Mouse (Mus musculus): ENCODE data around the gene Selenon. TPM values are rescaled to one million over a fixed set of nuclear protein-coding genes. Genes with fewer than 3 reads are reported as not detected.

The Selenon gene
- polyA plus RNA-seq, 1 experiment from 2014 or later = 15.4 TPM

DNA sequence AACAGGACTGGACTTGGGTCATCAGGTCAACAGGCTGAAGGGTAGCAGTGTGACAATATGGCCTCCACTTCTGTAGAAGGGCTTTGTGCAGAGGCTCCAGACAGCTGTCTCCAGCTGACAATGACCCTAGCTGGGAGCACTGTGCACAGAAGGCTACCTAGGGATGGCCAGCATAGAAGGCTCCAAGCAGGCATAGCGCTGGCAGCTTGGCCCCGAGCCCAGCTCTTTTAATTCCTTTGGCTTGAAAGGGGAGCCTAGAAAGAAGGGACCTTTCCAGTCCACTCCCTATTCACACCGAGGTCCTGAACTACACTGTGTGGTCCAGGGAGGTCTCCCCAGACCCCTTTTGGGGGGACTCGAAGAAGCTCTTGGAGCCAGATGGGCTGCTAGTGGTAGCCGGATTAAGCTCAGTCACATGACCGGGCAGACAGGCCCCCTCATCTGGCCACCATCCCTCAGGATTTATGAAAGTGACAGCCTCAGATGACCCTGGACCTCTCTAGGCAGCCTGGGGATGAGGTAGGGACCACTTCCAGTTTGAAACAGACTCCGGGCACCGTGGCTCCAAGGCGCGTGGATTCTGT is 12.9 kb downstream of the Selenon start:
- no peaks in the 10 kb centered on the region for H3K27me3 ChIP-seq
- 89% methylated on average over 10 of the region's 10 CpGs for WGBS
- no peaks in the 10 kb centered on the region for H3K9me3 ChIP-seq
- H3K9ac ChIP-seq = no peak overlapping the region
- no peak overlapping the region for H3K27ac ChIP-seq
- peaks cover 51% of the 10 kb centered on the region for H3K36me3 ChIP-seq
- H3K4me1 ChIP-seq = peaks cover 8% of the 10 kb centered on the region
- H3K4me3 ChIP-seq = no peak overlapping the region
- H3K4me2 ChIP-seq = no peak overlapping the region
- no peak for ATAC-seq (ENCODE audit: insufficient number of reproducible peaks, insufficient read depth, low FRiP score, low TSS enrichment, low read depth)

DNA sequence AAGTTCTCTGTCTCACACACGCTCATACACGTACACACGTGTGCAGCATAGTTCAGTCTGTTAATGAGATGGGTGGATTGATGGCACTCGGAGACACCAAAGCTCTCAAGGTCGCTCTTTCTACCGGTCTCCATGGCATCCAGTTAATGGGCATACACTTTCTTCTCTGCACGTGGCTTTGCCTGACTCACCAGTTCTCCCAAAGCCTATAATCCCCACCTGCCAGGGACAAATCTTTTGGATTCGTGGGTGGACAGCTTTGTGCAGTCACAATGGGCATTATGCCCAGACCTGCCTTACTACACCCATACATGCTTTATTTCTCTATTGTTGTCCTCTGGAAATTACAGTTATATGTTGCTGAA is 16.2 kb downstream of the Selenon start:
- Histone ChIP-seq H3K36me3 (peaks cover 35% of the 10 kb centered on the region), H3K4me1 (peaks cover 16% of the 10 kb centered on the region), H3K4me2 (peak overlapping the region; percentile 77), H3K27me3 (no peaks in the 10 kb centered on the region), H3K27ac (peak overlapping the region; percentile 87), H3K9me3 (no peaks in the 10 kb centered on the region), H3K9ac (peak overlapping the region; percentile 68), H3K4me3 (peak overlapping the region; percentile 97)
- 16% methylated on average over 8 of the region's 8 CpGs for WGBS
- ATAC-seq (ENCODE audit: insufficient number of reproducible peaks, insufficient read depth, low FRiP score, low TSS enrichment, low read depth) = no peak

DNA sequence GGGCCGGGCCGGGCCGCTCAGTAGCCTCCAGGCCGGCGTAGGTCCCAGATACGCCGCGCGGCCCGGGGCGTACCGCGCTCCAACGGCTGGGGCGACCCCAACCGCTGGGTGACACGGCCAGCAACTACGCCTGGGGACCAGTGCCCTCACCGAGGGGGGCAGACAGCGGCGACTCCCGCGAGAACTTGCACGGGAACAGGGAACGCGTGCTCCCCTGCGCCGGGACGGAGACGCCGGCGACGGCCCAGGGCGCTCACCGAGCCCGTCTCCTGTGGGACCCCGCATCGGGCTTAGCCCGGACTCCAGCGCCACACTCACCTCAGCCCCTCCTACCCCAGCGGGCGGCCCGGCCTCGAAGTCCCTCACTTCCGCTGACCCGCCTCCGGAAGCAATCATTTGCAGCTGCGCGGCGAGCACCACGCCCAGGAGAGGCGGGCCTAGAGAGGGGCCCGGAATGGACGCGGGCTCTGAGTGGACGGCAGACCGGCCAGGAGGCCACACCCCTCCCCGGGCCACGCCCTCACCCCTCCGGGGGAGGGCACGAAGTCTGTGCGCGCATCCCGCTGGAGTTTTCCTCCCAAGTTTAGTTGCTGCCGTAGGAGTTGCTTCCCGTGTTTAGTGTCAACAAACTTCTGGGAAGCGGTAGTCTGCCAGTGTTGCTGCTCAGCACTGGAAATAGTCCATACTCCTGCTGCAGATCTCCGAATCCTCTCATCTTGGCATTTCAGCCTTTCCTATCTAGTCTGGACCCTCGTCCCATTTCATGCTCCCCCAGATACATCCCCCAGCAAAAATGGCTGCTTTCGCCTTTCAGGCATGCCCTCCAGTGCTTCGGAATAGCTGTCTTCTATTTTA is 16.8 kb downstream of the Selenon start, which contains the start of gene Mtfr1l:
Mtfr1l (minus strand) TSS at position 456 of the 855 bp plus-strand sequence.
- Histone ChIP-seq H3K36me3 (peaks cover 35% of the 10 kb centered on the region), H3K27me3 (no peaks in the 10 kb centered on the region), H3K4me1 (peaks cover 16% of the 10 kb centered on the region), H3K4me2 (peak within 1 kb of the TSS; percentile 77), H3K27ac (peak within 1 kb of the TSS; percentile 87), H3K9ac (peak within 1 kb of the TSS; percentile 89), H3K9me3 (no peaks in the 10 kb centered on the region), H3K4me3 (peak within 1 kb of the TSS; percentile 97)
- peak; percentile 95 for ATAC-seq (ENCODE audit: insufficient number of reproducible peaks, insufficient read depth, low FRiP score, low TSS enrichment, low read depth)
- under 1% methylated on average over 70 of the region's 71 CpGs for WGBS

DNA sequence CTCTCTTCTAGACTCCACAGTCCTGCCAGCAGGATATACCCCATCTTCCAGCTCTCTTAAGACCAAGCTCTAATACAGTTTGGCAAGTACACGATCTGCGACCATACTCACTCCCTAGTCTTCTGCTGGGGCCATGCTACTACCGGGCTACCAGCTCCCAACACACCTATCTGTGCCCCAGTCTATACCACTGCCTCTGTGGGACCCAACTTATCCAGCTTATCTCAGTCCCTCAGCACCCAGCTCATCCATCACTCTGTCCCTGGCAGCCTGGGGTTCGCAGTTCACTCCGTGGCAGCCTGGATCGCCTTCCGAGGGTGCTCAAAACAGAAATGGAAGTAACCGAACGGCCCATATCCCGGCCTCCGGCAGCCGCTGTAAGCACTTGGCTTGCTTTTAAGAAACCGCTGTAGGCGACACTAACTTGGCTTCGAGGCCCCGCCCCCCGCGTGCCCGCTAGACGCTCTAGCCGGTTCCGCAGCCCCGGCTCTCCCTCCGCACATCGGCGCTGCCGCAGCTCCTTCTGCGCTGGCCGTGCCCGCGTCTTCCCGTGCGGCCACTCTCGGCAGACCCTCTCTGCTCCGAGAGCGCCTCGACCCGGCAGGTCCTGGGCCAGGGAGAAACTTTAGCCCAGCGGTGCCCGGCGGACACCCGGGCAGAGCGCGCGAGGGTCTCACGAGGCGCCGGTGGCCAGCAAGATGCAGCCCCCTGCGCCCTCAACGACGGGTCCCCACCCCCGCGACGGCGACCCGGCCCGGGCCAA is 17.7 kb downstream of the Selenon start:
- ATAC-seq (ENCODE audit: insufficient number of reproducible peaks, insufficient read depth, low FRiP score, low TSS enrichment, low read depth) = no peak

DNA sequence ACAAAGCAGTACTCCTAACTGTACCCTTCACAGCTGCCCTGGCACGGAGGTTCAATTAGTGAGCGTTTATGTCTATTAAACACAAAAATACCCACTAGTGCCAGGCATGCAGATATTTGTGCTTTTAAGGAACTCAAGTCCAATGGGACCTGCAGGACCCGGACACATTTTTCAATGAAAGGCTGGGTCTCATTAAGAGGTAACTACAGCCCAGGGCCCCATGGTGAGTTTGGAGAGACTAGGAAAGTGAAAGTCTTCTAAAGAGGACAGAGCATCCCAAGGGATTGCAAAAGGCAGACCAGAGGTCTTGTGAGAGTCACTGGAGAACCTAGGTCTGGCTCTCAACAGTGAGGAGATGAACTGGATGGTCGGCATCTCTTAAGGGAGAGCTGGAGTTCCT is 18.5 kb downstream of the Selenon start:
- Histone ChIP-seq H3K4me3 (peak overlapping the region; percentile 97), H3K27ac (no peak overlapping the region), H3K9ac (peak overlapping the region; percentile 89), H3K9me3 (no peaks in the 10 kb centered on the region), H3K4me1 (peaks cover 16% of the 10 kb centered on the region), H3K36me3 (peaks cover 35% of the 10 kb centered on the region), H3K27me3 (no peaks in the 10 kb centered on the region), H3K4me2 (peak overlapping the region; percentile 77)
- ATAC-seq (ENCODE audit: insufficient number of reproducible peaks, insufficient read depth, low FRiP score, low TSS enrichment, low read depth) = no peak
- WGBS = 79% methylated on average over 4 of the region's 4 CpGs

More for the DNA sequence above, 17.7 kb downstream of the Selenon start:
- WGBS = under 1% methylated on average over 57 of the region's 57 CpGs
- Histone ChIP-seq H3K9ac (peak overlapping the region; percentile 89), H3K36me3 (peaks cover 35% of the 10 kb centered on the region), H3K27me3 (no peaks in the 10 kb centered on the region), H3K4me1 (peaks cover 16% of the 10 kb centered on the region), H3K9me3 (no peaks in the 10 kb centered on the region), H3K4me2 (peak overlapping the region; percentile 77), H3K4me3 (peak overlapping the region; percentile 97), H3K27ac (peak overlapping the region; percentile 87)

DNA sequence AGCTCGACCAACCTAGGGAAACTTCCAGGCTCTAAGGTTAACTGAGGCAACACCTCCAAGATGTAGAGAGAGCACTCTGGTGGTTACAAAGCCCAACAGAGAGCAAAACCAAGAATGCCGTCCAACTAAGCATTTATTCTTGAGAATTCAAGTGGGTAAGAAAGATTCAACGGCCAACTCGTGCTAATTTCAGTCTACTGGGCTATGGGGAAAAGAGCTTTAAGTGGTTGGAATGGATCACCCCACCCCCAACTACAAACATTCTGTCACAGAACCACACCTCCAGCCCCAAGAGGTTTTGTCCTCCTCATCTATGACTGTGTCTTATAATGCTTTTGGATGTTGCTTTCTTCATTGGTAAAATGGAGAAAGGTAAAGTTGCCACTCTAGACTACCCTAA is 19.0 kb downstream of the Selenon start:
- ATAC-seq (ENCODE audit: insufficient number of reproducible peaks, insufficient read depth, low FRiP score, low TSS enrichment, low read depth) = no peak
- Histone ChIP-seq H3K4me1 (peaks cover 16% of the 10 kb centered on the region), H3K9ac (0 out of 2 replicates have a peak overlapping the region, but pooled peaks have one; percentile 1), H3K4me3 (no peak overlapping the region), H3K27ac (no peak overlapping the region), H3K9me3 (no peaks in the 10 kb centered on the region), H3K27me3 (no peaks in the 10 kb centered on the region), H3K36me3 (peaks cover 37% of the 10 kb centered on the region), H3K4me2 (no peak overlapping the region)
- WGBS = 83% methylated on average over 4 of the region's 4 CpGs

DNA sequence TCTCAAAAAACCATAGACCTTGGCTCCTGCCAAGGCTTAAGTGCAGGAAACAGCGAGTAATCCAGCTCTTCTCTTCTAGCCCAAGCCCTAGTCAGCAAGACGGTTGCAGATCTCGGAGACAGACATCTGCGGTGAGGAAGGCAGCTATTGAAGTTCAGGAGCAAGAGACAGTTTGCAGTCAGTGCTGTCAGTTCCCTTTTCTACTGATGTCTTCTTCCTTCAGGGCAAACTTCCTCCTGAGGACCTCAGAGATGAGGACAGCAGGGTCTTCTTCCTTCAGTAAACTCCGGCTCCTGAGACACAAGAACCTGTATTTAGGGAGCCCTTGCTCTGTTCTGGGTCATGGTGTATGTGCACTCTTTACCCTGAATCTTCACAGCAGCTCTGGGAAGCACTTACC is 25.7 kb downstream of the Selenon start:
- WGBS = 79% methylated on average over 5 of the region's 5 CpGs
- Histone ChIP-seq H3K27me3 (no peaks in the 10 kb centered on the region), H3K4me2 (no peak overlapping the region), H3K9me3 (no peaks in the 10 kb centered on the region), H3K4me3 (no peak overlapping the region), H3K36me3 (peaks cover 90% of the 10 kb centered on the region), H3K27ac (no peak overlapping the region; the same call in 1 of the 2 replicates), H3K4me1 (no peaks in the 10 kb centered on the region), H3K9ac (no peak overlapping the region)
- ATAC-seq (ENCODE audit: insufficient number of reproducible peaks, insufficient read depth, low FRiP score, low TSS enrichment, low read depth) = no peak

DNA sequence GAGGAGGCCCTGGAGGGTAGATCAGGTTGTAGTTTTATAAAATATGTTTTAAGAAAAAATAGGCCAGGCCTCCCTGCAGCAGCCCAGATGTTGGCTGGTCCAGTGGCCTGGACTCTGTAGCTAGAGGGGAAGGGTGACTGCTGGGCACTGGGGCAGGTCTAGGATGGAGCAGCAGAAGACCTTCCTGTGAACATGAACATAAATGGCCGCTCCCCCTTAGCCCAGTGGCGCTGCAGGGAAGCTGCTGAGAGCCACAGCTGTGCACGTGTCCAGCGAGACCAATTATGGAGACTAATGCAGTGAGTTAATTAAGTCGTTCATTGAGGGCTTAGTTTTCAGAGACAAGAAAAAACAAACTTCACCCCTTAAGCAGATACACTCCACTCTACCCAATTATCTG is 26.2 kb downstream of the Selenon start:
- no peaks in the 10 kb centered on the region for H3K9me3 ChIP-seq
- 69% methylated on average over 5 of the region's 5 CpGs for WGBS
- ATAC-seq (ENCODE audit: insufficient number of reproducible peaks, insufficient read depth, low FRiP score, low TSS enrichment, low read depth) = no peak
- H3K4me2 ChIP-seq = no peak overlapping the region
- H3K4me1 ChIP-seq = no peaks in the 10 kb centered on the region
- H3K27ac ChIP-seq = no peak overlapping the region
- no peak overlapping the region for H3K4me3 ChIP-seq
- H3K36me3 ChIP-seq = peaks cover 86% of the 10 kb centered on the region
- no peaks in the 10 kb centered on the region for H3K27me3 ChIP-seq
- no peak overlapping the region for H3K9ac ChIP-seq

DNA sequence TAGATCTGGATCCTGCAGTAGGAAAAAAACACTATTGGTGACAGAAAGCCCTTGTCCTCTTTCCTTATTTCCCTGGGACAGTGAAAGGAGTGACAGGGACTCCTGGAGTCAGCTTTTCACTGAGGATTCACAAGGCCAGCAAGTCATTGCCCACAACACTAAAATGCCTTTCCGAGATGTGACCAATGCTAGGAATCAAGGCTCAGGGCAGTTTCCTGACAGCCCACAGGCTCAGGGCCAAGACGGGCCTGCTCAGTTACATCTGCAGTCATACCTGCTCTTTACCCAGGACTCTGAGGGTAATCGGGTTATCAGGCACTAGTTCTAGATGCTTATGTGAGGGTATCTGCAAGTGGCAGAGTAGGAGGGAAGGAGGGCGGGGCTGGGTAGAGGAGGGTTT is 28.5 kb downstream of the Selenon start:
- H3K27ac ChIP-seq = no peak overlapping the region
- no peak overlapping the region for H3K4me2 ChIP-seq
- 87% methylated on average over 4 of the region's 4 CpGs for WGBS
- H3K36me3 ChIP-seq = peaks cover 62% of the 10 kb centered on the region
- H3K9ac ChIP-seq = no peak overlapping the region
- no peaks in the 10 kb centered on the region for H3K27me3 ChIP-seq
- no peaks in the 10 kb centered on the region for H3K9me3 ChIP-seq
- no peaks in the 10 kb centered on the region for H3K4me1 ChIP-seq
- ATAC-seq (ENCODE audit: insufficient number of reproducible peaks, insufficient read depth, low FRiP score, low TSS enrichment, low read depth) = no peak
- H3K4me3 ChIP-seq = no peak overlapping the region

DNA sequence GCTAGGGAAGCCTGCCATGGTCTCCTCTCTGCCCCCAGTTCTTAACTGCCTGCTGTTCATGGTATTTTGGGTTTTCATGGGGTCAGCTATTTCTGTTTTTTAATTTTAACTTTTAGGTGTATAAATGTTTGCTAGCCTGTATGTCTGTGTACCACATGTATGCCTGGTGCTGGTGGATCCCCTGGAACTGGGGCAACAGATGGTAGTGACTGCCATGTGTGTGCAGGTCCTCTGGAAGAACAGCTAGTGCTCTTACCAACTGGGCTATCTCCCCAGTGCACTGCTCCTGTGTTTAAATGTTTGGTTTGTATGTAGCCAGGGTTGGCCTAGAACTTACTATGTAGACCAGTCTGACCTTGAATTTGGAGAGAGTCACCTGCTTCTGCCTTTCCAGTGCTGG is 32.7 kb downstream of the Selenon start:
- peaks cover 24% of the 10 kb centered on the region for H3K36me3 ChIP-seq
- no peak for ATAC-seq (ENCODE audit: insufficient number of reproducible peaks, insufficient read depth, low FRiP score, low TSS enrichment, low read depth)
- H3K27ac ChIP-seq = no peak overlapping the region
- no peak overlapping the region for H3K4me2 ChIP-seq
- no peaks in the 10 kb centered on the region for H3K27me3 ChIP-seq
- no peak overlapping the region for H3K4me3 ChIP-seq
- no peaks in the 10 kb centered on the region for H3K9me3 ChIP-seq
- H3K4me1 ChIP-seq = no peaks in the 10 kb centered on the region; the same call in 1 of the 2 replicates
- no peak overlapping the region for H3K9ac ChIP-seq

DNA sequence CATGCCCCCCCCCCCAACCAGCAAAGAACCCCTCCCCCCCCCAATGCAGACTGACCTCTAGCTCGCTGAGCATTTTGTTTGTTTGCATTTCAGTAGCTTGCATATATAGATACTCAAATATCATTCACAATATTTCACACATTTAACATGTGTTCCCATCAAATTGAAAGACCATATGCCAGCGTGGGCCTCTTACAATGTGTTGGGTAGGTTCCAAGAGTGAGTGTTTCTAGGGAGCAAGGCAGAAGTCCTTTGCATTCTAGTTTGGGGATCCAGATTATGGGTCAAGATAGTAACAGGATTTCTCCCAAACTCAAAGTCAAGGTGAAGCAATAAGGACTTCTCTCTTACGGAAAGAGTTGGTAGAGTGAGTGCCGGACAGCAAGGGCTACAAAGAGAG is 33.4 kb downstream of the Selenon start:
- ATAC-seq (ENCODE audit: insufficient number of reproducible peaks, insufficient read depth, low FRiP score, low TSS enrichment, low read depth) = no peak
- H3K4me2 ChIP-seq = no peak overlapping the region
- H3K9me3 ChIP-seq = no peaks in the 10 kb centered on the region
- no peak overlapping the region for H3K4me3 ChIP-seq
- 91% methylated on average over 4 of the region's 4 CpGs for WGBS
- no peak overlapping the region for H3K9ac ChIP-seq
- H3K36me3 ChIP-seq = peaks cover 16% of the 10 kb centered on the region
- no peaks in the 10 kb centered on the region; the same call in 1 of the 2 replicates for H3K4me1 ChIP-seq
- no peaks in the 10 kb centered on the region for H3K27me3 ChIP-seq
- H3K27ac ChIP-seq = no peak overlapping the region
